Mouse (Mus musculus): ENCODE results near the gene Vgll4. TPM values are rescaled to one million over a fixed set of nuclear protein-coding genes. Genes with fewer than 3 reads are reported as not detected.

The Vgll4 gene
- total and polyA plus RNA-seq, 2 experiments, result 24.3 to 44.5 TPM

GRCm38 (mm10) chr6:114998374-114999031 lies 28.7 kb upstream of the Vgll4 start:
- H3K4me3 ChIP-seq (ENCODE audit: insufficient read depth, low read depth, low read length), result no peak overlapping the region
- 79% methylated on average over 16 of the region's 16 CpGs for WGBS
- TF ChIP-seq CTCF (IDR thresholded peaks at IDR 0.05; ENCODE audit: low read depth, low read length) (no peak), POLR2A (IDR thresholded peaks at IDR 0.05; ENCODE audit: extremely low read depth, insufficient read depth, low read length) (no peak)

GRCm38 (mm10) chr6:114997471-114997870 lies 27.7 kb upstream of the Vgll4 start:
- no peak for DNase-seq (ENCODE audit: extremely low read depth, low read depth, low spot score)
- WGBS, result 88% methylated on average over 5 of the region's 5 CpGs

More at GRCm38 (mm10) chr6:114998374-114999031, 28.7 kb upstream of the Vgll4 start:
- no peak overlapping the region for H3K27ac ChIP-seq (replicated peaks; ENCODE audit: insufficient read depth, low read depth, low read length)
- H3K4me1 ChIP-seq (ENCODE audit: control insufficient read depth, insufficient read depth, low read length), result no peaks in the 10 kb centered on the region
- DNase-seq (ENCODE audit: extremely low read depth, low read depth, low spot score), result no peak
- no peak overlapping the region for H3K9ac ChIP-seq (ENCODE audit: low read depth, low read length)
- no peaks in the 10 kb centered on the region for H3K27me3 ChIP-seq (ENCODE audit: control insufficient read depth, insufficient read depth, low read length)
- H3K36me3 ChIP-seq (ENCODE audit: control insufficient read depth, insufficient read depth, low read length), result no peaks in the 10 kb centered on the region
- H3K79me2 ChIP-seq (ENCODE audit: control insufficient read depth, insufficient read depth, low read length), result no peaks in the 10 kb centered on the region

GRCm38 (mm10) chr6:114996910-114997309 lies 27.1 kb upstream of the Vgll4 start:
- Histone ChIP-seq H3K4me3 (ENCODE audit: insufficient read depth, low read depth, low read length) (no peak overlapping the region), H3K79me2 (ENCODE audit: control insufficient read depth, insufficient read depth, low read length) (no peaks in the 10 kb centered on the region), H3K36me3 (ENCODE audit: control insufficient read depth, insufficient read depth, low read length) (no peaks in the 10 kb centered on the region), H3K9ac (ENCODE audit: low read depth, low read length) (no peak overlapping the region), H3K27ac (replicated peaks; ENCODE audit: insufficient read depth, low read depth, low read length) (no peak overlapping the region), H3K27me3 (ENCODE audit: control insufficient read depth, insufficient read depth, low read length) (no peaks in the 10 kb centered on the region), H3K4me1 (ENCODE audit: control insufficient read depth, insufficient read depth, low read length) (no peaks in the 10 kb centered on the region)
- TF ChIP-seq CTCF (IDR thresholded peaks at IDR 0.05; ENCODE audit: low read depth, low read length), result no peak
- no peak for TF ChIP-seq POLR2A (IDR thresholded peaks at IDR 0.05; ENCODE audit: extremely low read depth, insufficient read depth, low read length)
- DNase-seq (ENCODE audit: extremely low read depth, low read depth, low spot score), result no peak
- WGBS, result 89% methylated on average over 5 of the region's 5 CpGs

More at GRCm38 (mm10) chr6:114997471-114997870, 27.7 kb upstream of the Vgll4 start:
- no peaks in the 10 kb centered on the region for H3K79me2 ChIP-seq (ENCODE audit: control insufficient read depth, insufficient read depth, low read length)
- H3K4me1 ChIP-seq (ENCODE audit: control insufficient read depth, insufficient read depth, low read length), result no peaks in the 10 kb centered on the region
- no peak overlapping the region for H3K9ac ChIP-seq (ENCODE audit: low read depth, low read length)
- H3K27me3 ChIP-seq (ENCODE audit: control insufficient read depth, insufficient read depth, low read length), result no peaks in the 10 kb centered on the region
- no peaks in the 10 kb centered on the region for H3K36me3 ChIP-seq (ENCODE audit: control insufficient read depth, insufficient read depth, low read length)
- H3K4me3 ChIP-seq (ENCODE audit: insufficient read depth, low read depth, low read length), result no peak overlapping the region
- no peak overlapping the region for H3K27ac ChIP-seq (replicated peaks; ENCODE audit: insufficient read depth, low read depth, low read length)
- TF ChIP-seq CTCF (IDR thresholded peaks at IDR 0.05; ENCODE audit: low read depth, low read length) (no peak), POLR2A (IDR thresholded peaks at IDR 0.05; ENCODE audit: extremely low read depth, insufficient read depth, low read length) (no peak)

GRCm38 (mm10) chr6:114994079-114994478 lies 24.3 kb upstream of the Vgll4 start:
- TF ChIP-seq CTCF (IDR thresholded peaks at IDR 0.05; ENCODE audit: low read depth, low read length) (no peak), POLR2A (IDR thresholded peaks at IDR 0.05; ENCODE audit: extremely low read depth, insufficient read depth, low read length) (no peak)
- H3K79me2 ChIP-seq (ENCODE audit: control insufficient read depth, insufficient read depth, low read length), result no peaks in the 10 kb centered on the region
- no peak overlapping the region for H3K9ac ChIP-seq (ENCODE audit: low read depth, low read length)
- no peak overlapping the region for H3K4me3 ChIP-seq (ENCODE audit: insufficient read depth, low read depth, low read length)
- no peak for DNase-seq (ENCODE audit: extremely low read depth, low read depth, low spot score)
- WGBS, result 92% methylated on average over 5 of the region's 5 CpGs
- H3K27ac ChIP-seq (replicated peaks; ENCODE audit: insufficient read depth, low read depth, low read length), result no peak overlapping the region
- H3K4me1 ChIP-seq (ENCODE audit: control insufficient read depth, insufficient read depth, low read length), result no peaks in the 10 kb centered on the region
- no peaks in the 10 kb centered on the region for H3K36me3 ChIP-seq (ENCODE audit: control insufficient read depth, insufficient read depth, low read length)
- no peaks in the 10 kb centered on the region for H3K27me3 ChIP-seq (ENCODE audit: control insufficient read depth, insufficient read depth, low read length)

GRCm38 (mm10) chr6:114993659-114994058 lies 23.9 kb upstream of the Vgll4 start:
- WGBS, result 80% methylated on average over 8 of the region's 8 CpGs
- Histone ChIP-seq H3K4me1 (ENCODE audit: control insufficient read depth, insufficient read depth, low read length) (no peaks in the 10 kb centered on the region), H3K79me2 (ENCODE audit: control insufficient read depth, insufficient read depth, low read length) (no peaks in the 10 kb centered on the region), H3K36me3 (ENCODE audit: control insufficient read depth, insufficient read depth, low read length) (no peaks in the 10 kb centered on the region), H3K9ac (ENCODE audit: low read depth, low read length) (no peak overlapping the region), H3K27me3 (ENCODE audit: control insufficient read depth, insufficient read depth, low read length) (no peaks in the 10 kb centered on the region), H3K4me3 (ENCODE audit: insufficient read depth, low read depth, low read length) (no peak overlapping the region), H3K27ac (replicated peaks; ENCODE audit: insufficient read depth, low read depth, low read length) (no peak overlapping the region)
- no peak for DNase-seq (ENCODE audit: extremely low read depth, low read depth, low spot score)
- no peak for TF ChIP-seq CTCF (IDR thresholded peaks at IDR 0.05; ENCODE audit: low read depth, low read length)
- no peak for TF ChIP-seq POLR2A (IDR thresholded peaks at IDR 0.05; ENCODE audit: extremely low read depth, insufficient read depth, low read length)

GRCm38 (mm10) chr6:114991909-114992308 lies 22.1 kb upstream of the Vgll4 start:
- Histone ChIP-seq H3K27me3 (ENCODE audit: control insufficient read depth, insufficient read depth, low read length) (no peaks in the 10 kb centered on the region), H3K4me3 (ENCODE audit: insufficient read depth, low read depth, low read length) (no peak overlapping the region), H3K79me2 (ENCODE audit: control insufficient read depth, insufficient read depth, low read length) (no peaks in the 10 kb centered on the region), H3K9ac (ENCODE audit: low read depth, low read length) (no peak overlapping the region), H3K36me3 (ENCODE audit: control insufficient read depth, insufficient read depth, low read length) (no peaks in the 10 kb centered on the region), H3K4me1 (ENCODE audit: control insufficient read depth, insufficient read depth, low read length) (no peaks in the 10 kb centered on the region), H3K27ac (replicated peaks; ENCODE audit: insufficient read depth, low read depth, low read length) (no peak overlapping the region)
- TF ChIP-seq POLR2A (IDR thresholded peaks at IDR 0.05; ENCODE audit: extremely low read depth, insufficient read depth, low read length), result no peak
- TF ChIP-seq CTCF (IDR thresholded peaks at IDR 0.05; ENCODE audit: low read depth, low read length), result no peak
- DNase-seq (ENCODE audit: extremely low read depth, low read depth, low spot score), result no peak
- 94% methylated on average over 4 of the region's 4 CpGs for WGBS

Measured in liver, adult 2 months (tissue).